Mouse (Mus musculus) ovary, postnatal 36 days (tissue): ENCODE data around the gene C5ar2.
"Not testable (repeated sequence)": the region's sequence is repeated elsewhere in the genome, so short reads cannot be mapped to it uniquely, and the experiment has no call there.

Experiments
- DNase-seq: peaks from one replicate; pipeline ENCODE4 v3.0.0; 2022; ENCODE audit warnings: low spot score, mixed read lengths

C5ar2 gene

DNA sequence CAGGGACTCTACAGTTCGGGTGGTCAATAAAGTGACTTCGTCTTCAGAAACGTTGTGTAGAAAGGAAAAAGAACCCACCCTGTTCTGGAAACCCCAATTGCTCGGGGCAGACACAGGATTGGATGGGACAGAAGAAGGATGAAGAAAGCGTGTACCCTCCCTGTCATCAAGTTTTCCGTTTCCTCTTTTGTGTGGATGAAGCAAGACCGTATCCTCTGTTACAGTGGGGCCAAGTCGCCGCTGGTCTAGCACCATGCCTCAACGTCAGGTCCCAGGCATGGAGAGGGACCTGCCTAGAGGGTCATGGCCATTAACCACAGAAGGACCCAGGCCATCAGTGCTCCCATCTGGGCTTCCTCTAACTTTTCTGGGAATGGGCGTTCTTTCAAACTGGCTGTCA lies 13.9 kb upstream of the C5ar2 start:
- DNase-seq, result no peak

DNA sequence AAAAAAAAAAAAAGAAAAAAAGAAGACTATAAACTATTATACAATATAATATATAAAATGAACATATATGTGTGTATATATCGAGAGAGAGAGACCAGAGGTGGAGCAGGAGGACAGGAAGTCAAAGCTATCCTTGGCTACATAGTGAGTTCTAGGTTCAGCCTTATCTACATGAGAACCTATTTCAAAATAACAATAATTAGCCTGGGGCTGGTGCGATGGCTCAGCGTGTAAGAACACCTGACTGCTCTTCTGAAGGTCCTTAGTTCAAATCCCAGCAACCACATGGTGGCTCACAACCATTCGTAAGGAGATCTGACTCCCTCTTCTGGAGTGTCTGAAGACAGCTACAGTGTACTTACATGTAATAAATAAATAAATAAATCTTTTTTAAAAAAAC lies 12.0 kb upstream of the C5ar2 start:
- DNase-seq, result not testable (repeated sequence)

DNA sequence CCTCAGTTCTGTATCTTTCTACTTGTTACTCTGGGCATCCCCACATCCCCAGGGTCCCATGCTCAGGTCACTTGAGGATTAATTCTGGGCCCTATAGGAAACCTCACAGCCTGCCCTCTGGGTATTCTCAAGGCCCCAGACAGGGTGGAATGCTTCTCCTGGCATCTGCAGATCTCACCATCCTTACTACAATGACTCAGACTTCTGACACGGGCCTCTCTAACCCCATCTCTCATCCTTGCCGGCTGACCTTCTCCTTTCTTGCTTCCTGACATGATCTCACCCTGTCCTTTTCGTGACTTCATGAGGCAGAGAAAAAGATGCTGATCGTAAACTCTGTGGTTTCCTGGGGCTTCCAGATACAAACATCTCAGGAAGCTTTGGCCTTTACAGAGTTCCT lies 10.2 kb upstream of the C5ar2 start:
- no peak for DNase-seq

DNA sequence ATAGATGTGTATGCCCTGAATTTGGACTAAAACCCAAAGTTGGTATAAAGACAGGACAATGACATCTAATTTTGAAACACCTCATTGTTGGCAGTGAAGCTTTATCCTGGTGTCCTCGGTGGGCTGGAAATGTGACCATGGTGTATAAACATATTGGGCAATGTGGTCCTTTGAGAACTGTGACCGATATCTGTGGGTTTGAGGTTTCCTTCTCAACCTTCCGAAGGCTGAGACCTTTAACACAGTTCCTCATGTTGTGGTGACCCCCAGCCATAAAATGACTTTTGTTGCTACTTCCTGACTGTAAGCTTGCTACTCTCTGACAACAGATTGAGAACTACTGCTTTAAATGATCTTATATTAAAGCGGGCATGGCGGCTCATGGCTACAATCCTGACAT lies 6.7 kb upstream of the C5ar2 start:
- no peak for DNase-seq

DNA sequence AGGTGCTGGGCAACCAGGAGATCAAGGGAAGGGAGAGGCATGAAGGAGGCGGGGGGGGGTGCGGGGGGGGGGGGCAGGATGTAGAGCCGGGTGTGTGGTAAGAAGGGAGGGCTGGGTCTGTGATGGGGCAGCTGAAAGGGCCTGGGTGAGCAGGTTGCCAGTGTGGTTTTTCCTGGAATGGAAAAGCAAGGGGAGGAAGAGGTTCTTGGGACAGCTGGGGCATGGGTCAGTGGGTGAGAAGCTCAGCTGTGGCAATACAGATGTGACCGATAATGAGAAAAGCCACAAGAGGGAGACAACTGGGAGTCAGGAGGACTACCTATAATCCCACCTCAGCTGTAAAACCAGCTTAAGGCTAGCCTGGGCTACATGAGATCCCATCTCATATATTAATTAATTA lies 2.0 kb upstream of the C5ar2 start:
- no peak for DNase-seq

GRCm38 (mm10) chr7:16242198-16242597 lies 1.8 kb downstream of the C5ar2 start:
- DNase-seq, result no peak

GRCm38 (mm10) chr7:16241787-16242186 lies 2.2 kb downstream of the C5ar2 start:
- DNase-seq, result no peak

- no peak for DNase-seq
These were observed 3.0 kb downstream of the C5ar2 start for GRCm38 (mm10) chr7:16240978-16241303.

GRCm38 (mm10) chr7:16240281-16240977 lies 3.5 kb downstream of the C5ar2 start:
- DNase-seq, result no peak

DNA sequence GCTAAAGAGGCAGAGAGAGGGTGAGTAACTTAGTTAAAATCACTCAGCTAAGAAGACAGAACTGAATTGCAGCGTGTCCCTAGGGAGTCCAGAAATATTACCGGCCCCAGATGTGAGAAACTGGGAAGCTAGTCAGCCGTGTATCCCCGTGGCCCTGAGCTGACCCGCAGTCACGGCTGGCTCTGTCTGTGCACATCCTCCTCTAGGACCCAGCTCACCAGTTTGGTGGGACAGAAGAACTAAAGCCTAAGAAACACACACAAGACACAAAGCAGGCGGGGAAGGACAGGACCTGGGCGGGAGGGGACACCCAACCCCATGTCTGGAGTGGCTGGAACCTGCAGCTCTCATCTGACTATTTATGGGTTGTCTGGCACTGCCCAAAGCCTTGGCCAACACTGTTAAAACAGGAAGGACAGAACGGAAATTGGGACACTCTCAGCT lies 4.4 kb downstream of the C5ar2 start:
- DNase-seq, result no peak

DNA sequence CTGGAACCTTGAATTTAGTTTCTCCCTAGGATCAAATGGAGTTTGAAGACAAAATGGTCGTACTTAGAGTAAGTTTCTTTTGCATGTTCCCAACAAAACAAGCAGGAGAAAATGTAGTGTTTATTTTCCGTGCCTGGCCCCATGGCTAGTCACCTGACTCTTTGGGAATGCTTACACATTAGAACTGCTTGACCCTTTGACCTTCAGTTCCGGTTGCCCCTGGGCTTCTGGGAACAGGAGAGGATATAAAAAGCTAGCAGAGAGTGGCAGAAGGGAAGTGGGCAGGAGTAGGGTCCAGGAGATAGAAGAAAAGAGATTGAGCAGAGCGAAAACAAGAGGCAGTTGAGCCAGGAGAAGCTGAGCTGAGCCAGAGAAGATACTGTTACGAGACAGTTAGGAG lies 14.1 kb downstream of the C5ar2 start:
- no peak for DNase-seq

- peak; percentile 96 for DNase-seq
These were observed 22.2 kb downstream of the C5ar2 start, which contains the start of gene Dhx34 for GRCm38 (mm10) chr7:16221582-16222272. Dhx34 (minus strand) TSS chr7:16222037.

DNA sequence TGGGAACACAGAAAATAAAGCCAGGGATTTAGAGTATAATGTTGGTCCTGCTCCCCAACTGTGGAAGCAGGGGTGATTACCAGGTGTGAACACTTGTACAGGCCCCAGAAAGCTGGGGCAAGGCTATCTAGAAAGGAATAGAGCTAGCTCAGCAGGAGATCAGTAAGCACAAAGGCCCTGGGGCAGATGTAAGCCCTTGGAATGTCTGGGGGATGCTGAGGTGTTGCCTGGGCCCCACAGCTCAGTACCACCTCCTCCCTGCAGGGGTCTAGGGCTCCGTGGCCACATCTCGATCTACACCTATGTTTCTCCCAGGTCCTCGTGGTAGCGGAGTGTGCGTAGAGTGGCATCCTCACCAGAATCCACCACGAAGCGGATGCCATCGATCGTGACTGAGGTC lies 30.0 kb downstream of the C5ar2 start:
- no peak for DNase-seq

GRCm38 (mm10) chr7:16213196-16213595 lies 30.8 kb downstream of the C5ar2 start:
- DNase-seq, result no peak

DNA sequence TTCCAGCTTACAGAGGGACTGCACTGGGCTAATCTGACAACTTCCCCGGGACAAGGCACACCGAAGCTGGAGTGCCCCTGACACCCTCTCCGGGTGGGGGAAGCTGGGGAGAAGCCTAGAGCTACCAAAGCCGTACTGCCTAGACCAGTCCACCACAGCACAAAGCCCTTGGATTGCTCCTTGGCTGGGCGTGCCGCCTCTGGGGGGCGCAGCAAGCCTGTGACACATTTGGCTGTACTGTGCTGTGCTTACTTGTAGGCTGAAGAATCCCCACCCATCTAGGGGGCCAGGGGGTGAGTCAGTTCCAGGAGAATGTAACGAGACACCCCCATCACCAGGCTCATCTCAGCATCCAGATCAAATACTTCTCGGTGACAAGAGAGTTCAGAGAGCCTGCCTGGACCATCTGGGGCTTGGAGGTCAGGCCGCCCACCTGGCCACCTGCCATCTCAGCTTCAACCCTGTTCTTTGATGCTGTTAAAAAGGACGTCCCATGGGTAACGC lies 33.0 kb downstream of the C5ar2 start:
- DNase-seq, result no peak

DNA sequence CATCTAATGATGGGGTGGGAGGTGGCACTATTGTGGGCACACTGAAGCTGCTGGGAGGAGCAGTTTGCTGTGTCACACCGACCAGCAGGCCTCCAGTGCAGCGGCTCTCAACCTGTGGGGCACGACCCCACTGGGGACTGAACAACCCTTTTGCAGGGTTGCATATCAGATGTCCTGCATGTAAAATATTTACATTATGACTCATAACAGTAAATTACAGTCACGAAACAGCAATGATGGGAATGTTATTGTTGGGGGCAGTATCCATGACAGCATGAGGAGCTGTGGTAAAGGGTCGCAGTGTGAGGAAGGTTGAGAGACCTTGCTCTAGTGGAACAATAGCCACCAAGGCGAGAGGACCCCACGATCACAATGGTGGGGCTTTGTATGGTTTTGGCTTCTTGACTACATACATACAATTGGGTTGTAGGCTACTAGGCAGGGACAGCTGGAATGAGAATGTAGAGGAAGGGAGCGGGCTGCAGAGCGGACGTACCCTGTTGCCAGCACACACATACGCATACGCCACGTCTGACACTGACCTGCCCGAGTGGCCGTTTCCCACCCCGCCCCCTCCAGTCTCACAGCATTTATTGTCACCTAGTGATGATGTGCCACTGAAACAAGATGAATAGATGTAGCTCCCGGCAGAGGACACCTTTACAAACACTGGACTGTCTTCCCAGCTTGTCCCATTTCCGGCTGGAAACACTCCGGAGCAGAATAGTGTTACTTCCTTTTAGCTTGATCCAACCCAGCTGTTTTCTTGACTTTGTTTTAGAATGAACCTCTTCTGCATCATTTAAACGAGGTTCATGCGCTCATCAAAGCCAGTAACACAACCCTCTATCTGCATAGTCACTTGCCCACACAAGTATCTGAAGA lies 34.9 kb downstream of the C5ar2 start:
- DNase-seq, result no peak

GRCm38 (mm10) chr7:16207496-16207895 lies 36.5 kb downstream of the C5ar2 start:
- no peak for DNase-seq

DNA sequence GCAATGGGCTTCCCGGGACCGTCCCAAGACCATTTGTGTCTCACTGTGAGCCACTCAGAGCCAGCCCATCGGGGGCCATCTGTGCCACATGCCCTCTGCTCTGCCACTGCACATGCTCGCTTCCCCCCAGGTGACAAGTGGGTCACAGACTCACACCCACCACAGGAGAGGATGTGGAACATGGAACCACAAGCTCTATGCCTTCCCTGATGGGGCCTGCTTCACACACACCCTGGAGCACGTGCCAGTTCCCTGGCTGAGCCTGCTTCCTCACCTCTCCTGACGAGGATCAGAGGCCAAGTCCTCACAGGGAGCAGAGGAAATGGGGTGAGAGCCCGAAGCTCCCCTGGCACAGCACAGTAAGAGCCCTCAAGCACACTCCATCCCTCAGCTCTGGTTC lies 36.9 kb downstream of the C5ar2 start:
- DNase-seq, result no peak

GRCm38 (mm10) chr7:16204791-16205190 lies 39.2 kb downstream of the C5ar2 start:
- DNase-seq, result no peak

GRCm38 (mm10) chr7:16203505-16203903 lies 40.5 kb downstream of the C5ar2 start:
- no peak for DNase-seq

DNA sequence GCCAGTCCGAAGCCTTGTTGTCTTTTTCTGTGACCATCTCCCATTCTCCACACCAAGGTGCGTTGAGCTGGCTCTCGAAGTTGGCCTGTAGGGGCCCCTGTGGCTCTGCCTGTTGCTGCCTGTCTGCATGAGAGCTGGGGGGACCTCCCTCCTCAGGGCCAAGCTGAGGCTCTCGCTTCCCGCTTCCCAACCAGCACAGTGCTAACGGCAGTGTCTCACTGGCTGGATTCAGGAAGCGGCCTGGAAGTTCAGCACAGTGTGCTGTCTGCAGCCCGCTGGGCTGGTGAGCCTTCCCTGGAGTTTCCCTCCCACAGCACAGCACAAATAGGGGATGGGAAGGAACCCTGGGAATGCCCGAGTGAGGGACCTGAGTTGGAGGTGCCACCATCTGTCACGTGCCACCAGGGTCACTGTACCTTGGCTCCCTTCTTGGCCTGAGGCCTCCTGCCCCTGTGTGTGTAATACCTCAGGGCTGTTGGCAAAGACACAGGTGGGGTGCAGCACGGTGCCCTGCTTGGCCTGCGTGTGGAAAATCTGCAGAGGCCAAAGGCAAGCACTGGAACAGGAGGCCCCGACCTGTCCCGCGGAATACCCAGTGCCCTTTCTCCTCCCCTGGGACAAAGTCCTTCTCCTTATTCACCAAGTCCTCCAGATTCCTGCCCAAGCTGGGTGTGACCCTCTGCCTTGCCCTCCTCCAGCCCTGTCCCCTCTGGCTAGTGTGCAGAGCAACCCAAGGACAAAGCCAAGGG lies 41.0 kb downstream of the C5ar2 start:
- DNase-seq, result no peak

DNA sequence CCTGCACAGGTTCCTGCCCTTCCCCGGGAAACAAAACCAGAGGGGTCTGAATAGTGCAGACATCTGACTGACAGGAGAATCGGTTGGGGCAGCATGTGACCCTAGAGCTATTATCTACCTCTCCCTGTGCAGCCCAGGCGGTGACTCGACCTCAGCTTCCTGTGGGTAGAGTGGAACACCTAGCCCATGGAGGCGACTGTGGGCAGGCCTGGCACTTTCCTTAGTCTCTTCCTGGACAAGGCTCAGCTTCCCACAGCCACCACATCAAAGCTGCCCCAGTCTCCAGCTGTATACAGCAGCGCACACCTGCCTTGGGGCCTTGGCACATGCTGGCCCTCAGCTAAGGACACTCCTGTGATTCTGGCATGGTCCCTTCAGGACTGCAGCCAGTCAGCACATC lies 42.8 kb downstream of the C5ar2 start:
- no peak for DNase-seq
